Mouse (Mus musculus) layer of hippocampus, adult 6 months (tissue): Measurements from ENCODE around the gene Vmn1r170. TPM values are rescaled to one million over a fixed set of nuclear protein-coding genes. Genes with fewer than 3 reads are reported as not detected.

Experiments used
- long read RNA-seq, 2 experiments: library from polyadenylated mRNA; unstranded; transcript quantifications; one replicate each; pipeline ENCODE4 v2.0.0; 2019 to 2020
- polyA plus RNA-seq: library from polyadenylated mRNA; unstranded; fragments of <200 nt; fragmentation: Nextera tagmentation; gene quantifications from 2 replicates; pipeline ENCODE4 v1.2.3, GENCODE M21; 2021

Gene Vmn1r170
- polyA plus RNA-seq, result not detected in 2 replicates
- long read RNA-seq, experiment 1, result 0 reads
- long read RNA-seq, experiment 2, result 0 reads

DNA sequence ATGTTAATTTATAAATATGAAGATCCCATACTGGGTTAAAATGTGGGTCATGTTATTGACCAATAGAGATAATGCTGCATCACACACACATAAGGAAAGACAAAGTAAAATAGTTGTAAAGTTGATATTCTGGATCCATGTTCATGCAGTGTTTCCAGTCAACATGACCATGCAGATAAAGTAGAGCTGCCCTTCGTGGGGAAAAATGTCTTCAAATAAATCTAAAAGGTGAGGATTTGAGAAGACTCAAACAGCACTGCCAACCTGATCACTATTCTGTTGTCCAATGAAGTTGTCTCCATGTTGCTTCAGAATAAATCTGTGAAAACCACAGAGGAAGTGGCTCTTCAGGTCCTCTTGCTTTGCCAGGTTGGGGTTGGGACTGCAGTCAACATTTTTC lies at the start of gene Vmn1r170:
Vmn1r170 (plus strand) TSS at position 301 of the 400 bp plus-strand sequence.

DNA sequence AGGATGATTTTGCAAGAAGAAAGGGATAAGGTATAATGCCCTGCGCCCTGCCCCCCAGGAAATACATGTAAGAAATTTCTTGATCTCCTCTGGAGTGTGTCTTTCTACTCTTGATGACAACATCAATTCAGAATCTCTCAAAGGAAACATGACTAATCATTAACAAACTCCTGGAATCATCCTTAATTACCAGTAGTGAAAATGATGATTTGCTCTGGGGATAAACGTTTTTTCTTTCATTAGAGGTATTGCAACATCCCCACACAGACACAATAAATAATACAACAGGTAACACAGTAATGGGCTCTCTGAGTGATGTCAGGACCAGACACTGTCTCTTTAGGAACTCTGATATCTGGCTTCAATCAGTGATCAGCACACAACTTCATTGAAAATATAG lies 30.7 kb upstream of the Vmn1r170 start, which contains the start of gene Vmn1r169:
Vmn1r169 (plus strand) TSS at position 301 of the 400 bp plus-strand sequence.

DNA sequence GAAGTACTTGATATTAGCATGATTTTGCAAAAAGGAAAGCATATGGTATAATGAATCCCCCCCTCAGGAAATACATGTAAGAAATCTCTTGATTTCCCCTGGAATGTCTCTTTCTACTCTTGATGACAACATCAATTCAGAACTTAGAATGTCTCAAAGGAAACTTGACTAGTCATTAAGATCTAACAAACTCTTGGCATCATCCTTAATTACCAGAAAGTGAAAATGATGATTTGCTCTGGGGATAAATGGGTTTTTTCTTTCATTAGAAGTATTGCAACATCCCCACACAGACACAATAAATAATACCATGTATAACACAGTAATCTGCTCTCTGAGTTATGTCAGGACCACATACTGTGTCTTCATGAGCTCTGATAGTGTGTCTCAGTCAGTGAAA lies 24.4 kb downstream of the Vmn1r170 start, which contains the start of gene Vmn1r171:
Vmn1r171 (plus strand) TSS at position 301 of the 400 bp plus-strand sequence.

Other genes with a start within 250 kb of the Vmn1r170 start
- gene Nlrp5, start 220.3 kb upstream of the Vmn1r170 start, polyA plus RNA-seq, result not detected in 2 replicates
- not detected in 2 replicates for gene Vmn1r167, start 99.0 kb upstream of the Vmn1r170 start, polyA plus RNA-seq
- gene Vmn1r168, start 66.4 kb upstream of the Vmn1r170 start, polyA plus RNA-seq, result 0.04 TPM in 1 of 2 replicates, not detected in the other
- not detected in 2 replicates for gene Vmn1r169, start 30.6 kb upstream of the Vmn1r170 start, polyA plus RNA-seq
- gene Vmn1r171, start 24.5 kb downstream of the Vmn1r170 start, polyA plus RNA-seq, result not detected in 2 replicates
- gene Vmn1r172, start 52.1 kb downstream of the Vmn1r170 start, polyA plus RNA-seq, result not detected in 2 replicates
- not detected in 2 replicates for gene Vmn1r173, start 94.5 kb downstream of the Vmn1r170 start, polyA plus RNA-seq
- not detected in 2 replicates for gene Vmn1r174, start 146.1 kb downstream of the Vmn1r170 start, polyA plus RNA-seq
- not detected in 2 replicates for gene Vmn1r175, start 204.5 kb downstream of the Vmn1r170 start, polyA plus RNA-seq
- gene Vmn1r176, start 231.2 kb downstream of the Vmn1r170 start, polyA plus RNA-seq, result not detected in 2 replicates